Mouse (Mus musculus) midbrain, postnatal 0 days (tissue): ENCODE data around the gene Gga1. TPM values are rescaled to one million over a fixed set of nuclear protein-coding genes. Genes with fewer than 3 reads are reported as not detected.

Source experiments
- ATAC-seq: fragments of 200-750 bp; cut with Nextera tagmentation; 2 replicates; pipeline ENCODE4 v1.8.0; 2017; ENCODE audit warnings: moderate number of reproducible peaks, mild to moderate bottlenecking, moderate TSS enrichment, moderate library complexity; ENCODE audit not compliant: low FRiP score
- DNase-seq: peaks from one replicate; pipeline ENCODE4 v3.0.0-alpha.2; 2015; ENCODE audit warnings: low spot score
- H3K27ac ChIP-seq: fragments of 300-500 bp; sonication (generic); 2 replicates; pipeline ENCODE4 v1.5.1; 2014; ENCODE audit warnings: low read depth, mild to moderate bottlenecking, low read length, mixed read lengths
- H3K27me3 ChIP-seq: fragments of 300-500 bp; sonication (generic); 2 replicates; pipeline ENCODE4 v1.6.1; 2014; ENCODE audit warnings: low read length, control low read depth, mixed read lengths; ENCODE audit not compliant: insufficient read depth
- H3K36me3 ChIP-seq: fragments of 300-500 bp; sonication (generic); 2 replicates; pipeline ENCODE4 v1.6.1; 2014; ENCODE audit warnings: low read length, control low read depth, mixed read lengths; ENCODE audit not compliant: insufficient read depth
- H3K4me1 ChIP-seq: fragments of 300-500 bp; sonication (generic); 2 replicates; pipeline ENCODE4 v1.6.1; 2014; ENCODE audit warnings: mild to moderate bottlenecking, control low read depth, antibody characterized with exemption, low read length, mixed read lengths; ENCODE audit not compliant: insufficient read depth
- H3K4me2 ChIP-seq: fragments of 300-500 bp; sonication (generic); 2 replicates; pipeline ENCODE4 v1.6.1; 2014; ENCODE audit warnings: low read depth, mild to moderate bottlenecking, low read length, mixed read lengths; ENCODE audit not compliant: poor library complexity, severe bottlenecking
- H3K4me3 ChIP-seq: fragments of 300-500 bp; sonication (generic); 2 replicates; pipeline ENCODE4 v1.5.1; 2014; ENCODE audit warnings: low read depth, mild to moderate bottlenecking, low read length, moderate library complexity
- H3K9ac ChIP-seq: fragments of 300-500 bp; sonication (generic); replicated peaks from 2 replicates; pipeline ENCODE4 v1.6.1; 2014; ENCODE audit warnings: mild to moderate bottlenecking, low read length, moderate library complexity, mixed read lengths; ENCODE audit not compliant: poor library complexity, severe bottlenecking
- H3K9me3 ChIP-seq: fragments of 300-500 bp; sonication (generic); 2 replicates; pipeline ENCODE4 v1.6.1; 2016; ENCODE audit warnings: low read length, control low read depth
- CTCF ChIP-seq: IDR thresholded peaks from 2 replicates; pipeline ENCODE4 v1.5.1; 2016; ENCODE audit warnings: antibody characterized with exemption, mild to moderate bottlenecking
- WGBS: fragments of 180-500 bp; shearing (Covaris S2); extraction: QIAGEN DNeasy Blood & Tissue Kit; methylation state at CpG from one replicate; pipeline ENCODE4 v1.1.7; 2014; 5-methylcytosine and 5-hydroxymethylcytosine counted together
- polyA plus RNA-seq: library from polyadenylated mRNA; unstranded; fragments of >200 nt; fragmentation: Nextera tagmentation; extraction: Ambion mirVana; gene quantifications from 2 replicates; pipeline ENCODE4 v1.2.1, GENCODE M21; 2015
- total RNA-seq: library from RNA; depleted of rRNA; stranded (reverse); fragments of >200 nt; gene quantifications from 2 replicates; pipeline ENCODE4 v1.2.3, GENCODE M21; 2014

Gene Gga1
- total and polyA plus RNA-seq, 2 experiments from 2014 or later, result 42.8 to 43.4 TPM

GRCm38 (mm10) chr15:78868398-78868797, 8.6 kb upstream of the Gga1 start:
- Histone ChIP-seq H3K4me1 (no peaks in the 10 kb centered on the region), H3K4me3 (no peak overlapping the region), H3K9me3 (no peaks in the 10 kb centered on the region), H3K4me2 (no peak overlapping the region), H3K36me3 (no peaks in the 10 kb centered on the region), H3K27ac (peak overlapping the region; percentile 59), H3K27me3 (no peaks in the 10 kb centered on the region), H3K9ac (no peak overlapping the region)
- no peak for TF ChIP-seq CTCF
- WGBS, result 19% methylated on average over 9 of the region's 9 CpGs
- DNase-seq (peak; percentile 75), ATAC-seq (peak; percentile 72; the same call in 1 of the 2 replicates)

- DNase-seq, result peak; percentile 52
- no peak overlapping the region for H3K4me2 ChIP-seq
- no peaks in the 10 kb centered on the region for H3K36me3 ChIP-seq
- H3K9me3 ChIP-seq, result no peaks in the 10 kb centered on the region
- peak overlapping the region; percentile 59 for H3K27ac ChIP-seq
- no peak overlapping the region for H3K9ac ChIP-seq
- 41% methylated on average over 7 of the region's 7 CpGs for WGBS
- no peak for TF ChIP-seq CTCF
- no peak overlapping the region for H3K4me3 ChIP-seq
- H3K4me1 ChIP-seq, result no peaks in the 10 kb centered on the region
- H3K27me3 ChIP-seq, result no peaks in the 10 kb centered on the region
- ATAC-seq, result peak; percentile 35; the same call in 1 of the 2 replicates
These were observed 8.2 kb upstream of the Gga1 start for GRCm38 (mm10) chr15:78868826-78869233.

- H3K27ac ChIP-seq, result no peak overlapping the region
- no peaks in the 10 kb centered on the region for H3K27me3 ChIP-seq
- H3K4me3 ChIP-seq, result no peak overlapping the region
- peak; percentile 82 for TF ChIP-seq CTCF
- H3K9ac ChIP-seq, result no peak overlapping the region
- WGBS, result 31% methylated on average over 6 of the region's 6 CpGs
- peak; percentile 66 for DNase-seq
- H3K36me3 ChIP-seq, result no peaks in the 10 kb centered on the region
- ATAC-seq, result no peak
- no peaks in the 10 kb centered on the region for H3K4me1 ChIP-seq
- H3K4me2 ChIP-seq, result no peak overlapping the region
- no peaks in the 10 kb centered on the region for H3K9me3 ChIP-seq
These were observed 7.2 kb upstream of the Gga1 start for GRCm38 (mm10) chr15:78869775-78870174.

DNA sequence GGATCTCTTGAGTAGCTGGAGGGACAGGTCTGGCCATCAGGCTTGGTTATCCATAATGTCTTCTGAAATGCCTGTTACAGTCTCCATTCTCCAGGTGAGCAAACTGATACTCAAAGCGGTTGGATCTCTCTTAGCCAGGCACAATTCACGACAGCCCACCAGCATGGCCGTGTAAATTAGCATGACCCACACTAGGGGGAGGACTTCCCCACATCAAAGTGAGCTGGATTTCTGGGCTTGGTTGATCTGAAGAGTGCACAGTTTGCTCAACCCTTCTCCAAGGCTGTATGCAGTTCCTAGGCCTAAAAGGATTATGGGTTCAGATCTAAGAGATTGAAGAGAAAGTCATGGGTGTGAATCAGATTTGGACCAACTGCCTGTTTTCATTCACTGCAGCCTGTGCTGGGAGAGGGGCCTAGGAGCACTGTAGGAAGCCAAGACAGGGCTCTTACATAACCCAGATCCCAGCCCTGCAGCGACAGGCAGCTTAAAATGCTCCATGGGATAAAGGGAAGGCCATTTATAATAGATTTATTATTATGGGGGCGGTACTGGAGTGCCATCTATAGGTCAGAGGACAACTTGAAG, 4.9 kb upstream of the Gga1 start:
- no peaks in the 10 kb centered on the region for H3K9me3 ChIP-seq
- no peaks in the 10 kb centered on the region for H3K27me3 ChIP-seq
- TF ChIP-seq CTCF, result peak; percentile 27
- H3K27ac ChIP-seq, result no peak overlapping the region
- ATAC-seq (no peak), DNase-seq (no peak)
- no peak overlapping the region for H3K9ac ChIP-seq
- WGBS, result 48% methylated on average over 5 of the region's 5 CpGs
- peaks cover 5% of the 10 kb centered on the region; the same call in 1 of the 2 replicates for H3K4me1 ChIP-seq
- no peaks in the 10 kb centered on the region for H3K36me3 ChIP-seq
- H3K4me3 ChIP-seq, result no peak overlapping the region
- no peak overlapping the region for H3K4me2 ChIP-seq

DNA sequence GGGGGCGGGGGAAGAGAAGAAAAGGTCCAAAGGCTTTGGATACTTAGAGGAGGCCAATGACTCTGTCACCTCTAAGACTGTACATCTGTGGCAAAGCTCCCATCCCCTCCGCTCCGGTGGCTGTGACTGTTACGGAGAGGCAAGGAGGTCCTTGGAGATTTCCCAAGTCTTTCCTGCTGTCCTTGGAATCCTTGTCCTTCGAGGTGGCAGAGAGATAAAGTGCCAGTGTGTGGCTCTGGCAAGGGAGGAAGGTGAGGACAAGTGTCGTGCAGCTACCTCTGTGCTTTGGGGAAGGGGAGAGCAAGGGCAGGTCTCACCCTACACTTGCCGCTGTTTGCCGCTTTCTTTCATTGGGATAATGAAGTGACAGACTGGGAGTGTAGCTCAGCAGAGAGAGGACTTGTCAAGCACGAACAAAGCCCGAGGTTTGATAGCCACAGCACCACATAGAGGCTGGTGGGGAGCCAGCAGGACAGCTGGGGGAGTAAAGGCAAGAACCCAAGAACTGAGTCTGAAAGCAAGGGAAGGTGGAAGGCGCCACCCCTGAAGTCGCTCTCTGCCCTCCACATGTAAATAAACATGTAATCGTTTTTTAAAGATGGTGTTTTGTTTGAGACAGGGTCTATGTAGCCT, 3.1 kb upstream of the Gga1 start:
- Histone ChIP-seq H3K27me3 (no peaks in the 10 kb centered on the region), H3K9me3 (no peaks in the 10 kb centered on the region), H3K9ac (no peak overlapping the region; the same call in 1 of the 2 replicates), H3K4me2 (no peak overlapping the region), H3K4me1 (peaks cover 8% of the 10 kb centered on the region), H3K36me3 (no peaks in the 10 kb centered on the region), H3K4me3 (no peak overlapping the region), H3K27ac (no peak overlapping the region)
- WGBS, result 44% methylated on average over 13 of the region's 13 CpGs
- peak; percentile 13; the same call in 1 of the 2 replicates for TF ChIP-seq CTCF
- ATAC-seq (no peak), DNase-seq (peak; percentile 54)

- H3K27ac ChIP-seq, result peak overlapping the region; percentile 99; the same call in 1 of the 2 replicates
- no peak overlapping the region for H3K9ac ChIP-seq
- H3K9me3 ChIP-seq, result no peaks in the 10 kb centered on the region
- no peaks in the 10 kb centered on the region for H3K27me3 ChIP-seq
- no peak for DNase-seq
- H3K4me3 ChIP-seq, result no peak overlapping the region
- no peak overlapping the region for H3K4me2 ChIP-seq
- WGBS, result 78% methylated on average over 8 of the region's 8 CpGs
- peaks cover 11% of the 10 kb centered on the region for H3K4me1 ChIP-seq
- H3K36me3 ChIP-seq, result peaks cover 6% of the 10 kb centered on the region; the same call in 1 of the 2 replicates
- TF ChIP-seq CTCF, result no peak
- ATAC-seq, result no peak
These were observed 2.0 kb upstream of the Gga1 start for GRCm38 (mm10) chr15:78874989-78875388.
